Mouse (Mus musculus) olfactory bulb, adult 2 months (tissue): ENCODE measurements around the gene Dnajb13. TPM values are rescaled to one million over a fixed set of nuclear protein-coding genes. Genes with fewer than 3 reads are reported as not detected.

Source experiments
- H3K27ac ChIP-seq: fragments of 200-500 bp; 2 replicates; pipeline ENCODE4 v1.5.1; 2012; ENCODE audit warnings: low read depth, low read length; ENCODE audit not compliant: insufficient read depth
- H3K4me1 ChIP-seq: fragments of 200-500 bp; 2 replicates; pipeline ENCODE4 v1.6.1; 2012; ENCODE audit warnings: low read length; ENCODE audit not compliant: control insufficient read depth, insufficient read depth
- H3K4me3 ChIP-seq: fragments of 200-500 bp; 2 replicates; pipeline ENCODE4 v1.5.1; 2012; ENCODE audit warnings: mild to moderate bottlenecking, low read depth, low read length, moderate library complexity; ENCODE audit not compliant: insufficient read depth
- CTCF ChIP-seq: fragments of 200-500 bp; IDR thresholded peaks from 2 replicates; pipeline ENCODE4 v1.5.1; 2012; ENCODE audit warnings: low read depth, mild to moderate bottlenecking, low read length, moderate library complexity; ENCODE audit not compliant: insufficient read depth
- POLR2A ChIP-seq: fragments of 200-500 bp; IDR thresholded peaks from 2 replicates; pipeline ENCODE4 v1.6.1; 2012; ENCODE audit warnings: mild to moderate bottlenecking, low read depth, low read length, moderate library complexity; ENCODE audit not compliant: insufficient read depth
- WGBS: fragments of 180-500 bp; shearing (Covaris S2); methylation state at CpG from one replicate; pipeline ENCODE4 v1.1.7; 2018; 5-methylcytosine and 5-hydroxymethylcytosine counted together
- polyA plus RNA-seq: library from polyadenylated mRNA; stranded (reverse); fragments of >200 nt; gene quantifications from 2 replicates; pipeline ENCODE4 v1.2.4, GENCODE M21; 2012; ENCODE audit warnings: low replicate concordance; ENCODE audit not compliant: missing spikeins, insufficient read depth, insufficient read length

Dnajb13 gene
- polyA plus RNA-seq, 1 experiment, result not detected

GRCm38 (mm10) chr7:100501027-100501843 lies 13.5 kb downstream of the Dnajb13 start:
- no peak overlapping the region for H3K4me3 ChIP-seq
- H3K27ac ChIP-seq, result no peak overlapping the region
- WGBS, result 80% methylated on average over 6 of the region's 6 CpGs
- H3K4me1 ChIP-seq, result peaks cover 3% of the 10 kb centered on the region
- TF ChIP-seq CTCF, result no peak
- no peak for TF ChIP-seq POLR2A

GRCm38 (mm10) chr7:100500276-100500977 lies 14.3 kb downstream of the Dnajb13 start:
- no peak for TF ChIP-seq POLR2A
- TF ChIP-seq CTCF, result no peak
- Histone ChIP-seq H3K27ac (no peak overlapping the region), H3K4me1 (peaks cover 10% of the 10 kb centered on the region), H3K4me3 (no peak overlapping the region)
- WGBS, result 83% methylated on average over 16 of the region's 16 CpGs

GRCm38 (mm10) chr7:100499465-100499864 lies 15.3 kb downstream of the Dnajb13 start:
- Histone ChIP-seq H3K4me3 (no peak overlapping the region), H3K27ac (no peak overlapping the region), H3K4me1 (peaks cover 12% of the 10 kb centered on the region)
- TF ChIP-seq POLR2A (no peak), CTCF (no peak)

GRCm38 (mm10) chr7:100497982-100498381 lies 16.8 kb downstream of the Dnajb13 start:
- H3K4me3 ChIP-seq, result no peak overlapping the region
- H3K4me1 ChIP-seq, result peaks cover 19% of the 10 kb centered on the region
- TF ChIP-seq CTCF (no peak), POLR2A (no peak)
- WGBS, result 95% methylated on average over 13 of the region's 13 CpGs
- H3K27ac ChIP-seq, result no peak overlapping the region

- Histone ChIP-seq H3K4me1 (peaks cover 21% of the 10 kb centered on the region), H3K27ac (no peak overlapping the region), H3K4me3 (no peak overlapping the region)
- TF ChIP-seq CTCF (no peak), POLR2A (no peak)
- 83% methylated on average over 4 of the region's 4 CpGs for WGBS
Measured at GRCm38 (mm10) chr7:100497402-100497801, 17.4 kb downstream of the Dnajb13 start.

GRCm38 (mm10) chr7:100496791-100497190 lies 18.0 kb downstream of the Dnajb13 start:
- TF ChIP-seq POLR2A (no peak), CTCF (no peak)
- peaks cover 21% of the 10 kb centered on the region for H3K4me1 ChIP-seq
- WGBS, result over 99% methylated on average over 9 of the region's 9 CpGs
- no peak overlapping the region for H3K4me3 ChIP-seq
- H3K27ac ChIP-seq, result no peak overlapping the region

- Histone ChIP-seq H3K27ac (0 out of 2 replicates have a peak overlapping the region, but pooled peaks have one; percentile 19), H3K4me1 (peaks cover 21% of the 10 kb centered on the region), H3K4me3 (no peak overlapping the region)
- 83% methylated on average over 6 of the region's 6 CpGs for WGBS
- TF ChIP-seq POLR2A (no peak), CTCF (no peak)
Measured at GRCm38 (mm10) chr7:100496371-100496770, 18.4 kb downstream of the Dnajb13 start.

- no peak for TF ChIP-seq CTCF
- no peak for TF ChIP-seq POLR2A
- peak overlapping the region; percentile 41 for H3K27ac ChIP-seq
- H3K4me3 ChIP-seq, result peak overlapping the region; percentile 16
- 61% methylated on average over 11 of the region's 11 CpGs for WGBS
- peaks cover 21% of the 10 kb centered on the region for H3K4me1 ChIP-seq
Measured at GRCm38 (mm10) chr7:100495581-100496251, 19.0 kb downstream of the Dnajb13 start.

- TF ChIP-seq POLR2A (no peak), CTCF (no peak)
- peak overlapping the region; percentile 41 for H3K27ac ChIP-seq
- WGBS, result 71% methylated on average over 8 of the region's 8 CpGs
- H3K4me3 ChIP-seq, result peak overlapping the region; percentile 16; the same call in 1 of the 2 replicates
- peaks cover 21% of the 10 kb centered on the region for H3K4me1 ChIP-seq
Measured at GRCm38 (mm10) chr7:100495042-100495441, 19.7 kb downstream of the Dnajb13 start.
